Mouse (Mus musculus) layer of hippocampus, adult 11-12 months (tissue): ENCODE measurements around the gene Gm13089.
"Not testable (repeated sequence)": the region's sequence is repeated elsewhere in the genome, so short reads cannot be mapped to it uniquely, and the experiment has no call there.

Source experiments
- DNase-seq: peaks from one replicate; pipeline ENCODE4 v3.0.0; 2022; ENCODE audit warnings: low spot score

Gene Gm13089

DNA sequence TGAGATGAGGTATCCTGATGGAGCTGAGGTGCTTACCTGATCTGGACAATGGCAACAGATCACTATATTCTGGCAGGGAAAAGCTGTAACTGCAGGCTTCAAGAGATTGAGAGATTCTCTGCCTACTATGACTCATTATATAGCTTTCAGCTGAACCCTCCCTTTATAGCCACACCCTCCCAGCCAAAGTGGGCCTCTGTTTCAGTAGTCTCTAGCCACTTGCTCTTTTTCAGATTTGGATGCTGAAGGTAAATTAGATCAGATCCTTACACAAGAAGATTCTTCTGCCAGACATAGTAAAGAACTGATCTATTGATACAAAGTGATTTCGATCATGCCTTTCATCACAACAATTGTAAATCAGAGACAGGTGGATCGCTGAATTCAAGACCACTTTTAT is at the start of gene Gm13089:
Gene Gm13089 (minus strand): TSS at position 101 of the 400 bp plus-strand sequence.
- no peak for DNase-seq

- no peak for DNase-seq
Observed at GRCm38 (mm10) chr4:143719155-143719554, 16.6 kb upstream of the Gm13089 start, which contains the start of gene Gm13078. Gene Gm13078, plus strand, starts transcription at chr4:143719455.

DNA sequence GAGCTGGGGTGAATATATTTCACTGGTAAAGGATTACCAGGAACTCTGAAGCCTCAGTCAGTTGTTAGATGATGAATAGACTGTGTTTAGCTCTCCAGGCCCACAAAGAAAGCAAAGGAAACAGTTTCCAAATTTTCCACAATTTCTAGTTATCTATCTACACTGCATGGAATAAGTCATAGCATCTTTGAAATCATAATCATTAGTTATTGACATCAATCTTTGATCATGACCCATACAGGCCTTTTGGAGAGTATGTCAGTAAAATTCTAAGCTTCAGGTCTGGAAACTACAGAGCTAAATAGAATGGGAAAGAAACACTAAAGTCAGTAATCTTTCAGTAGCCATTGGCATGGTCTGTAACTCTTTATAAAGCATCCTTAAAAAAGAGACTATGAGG is 45.4 kb downstream of the Gm13089 start, which contains the start of gene Gm13088:
Gene Gm13088 (minus strand): TSS at position 101 of the 400 bp plus-strand sequence.
- DNase-seq: not testable (repeated sequence)
